Mouse (Mus musculus) cerebellum, postnatal 36 days (tissue): ENCODE measurements around the gene Calcoco2.
"Not testable (repeated sequence)": the region's sequence is repeated elsewhere in the genome, so short reads cannot be mapped to it uniquely, and the experiment has no call there.

Source experiments
- DNase-seq, 2 experiments: peaks; one replicate each; pipeline ENCODE4 v3.0.0; 2021 to 2022; ENCODE audit warnings: mixed read lengths in 2 of 2

Calcoco2 gene

DNA sequence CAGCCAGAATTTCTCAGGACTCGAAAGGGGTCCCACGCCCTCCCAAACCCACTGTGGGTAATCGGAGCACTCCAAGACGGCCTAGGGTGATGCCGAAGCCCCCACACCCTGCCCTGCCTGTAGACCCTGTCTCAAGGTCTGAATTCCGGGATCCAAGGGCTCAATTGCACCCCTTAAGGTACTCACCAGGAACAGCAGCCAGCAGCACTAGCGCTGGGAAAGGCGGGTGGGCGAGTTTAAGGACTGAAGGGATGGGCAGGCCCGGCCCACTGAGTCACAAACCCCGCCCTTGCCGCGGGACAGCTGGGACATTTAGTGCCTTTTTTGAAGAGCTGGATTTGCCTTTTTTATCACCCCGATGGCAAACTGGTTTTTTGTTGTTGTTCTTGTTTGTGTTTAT, at the start of gene Calcoco2:
Gene Calcoco2 (minus strand): TSS at position 214 of the 400 bp plus-strand sequence.
- no peak for DNase-seq

DNA sequence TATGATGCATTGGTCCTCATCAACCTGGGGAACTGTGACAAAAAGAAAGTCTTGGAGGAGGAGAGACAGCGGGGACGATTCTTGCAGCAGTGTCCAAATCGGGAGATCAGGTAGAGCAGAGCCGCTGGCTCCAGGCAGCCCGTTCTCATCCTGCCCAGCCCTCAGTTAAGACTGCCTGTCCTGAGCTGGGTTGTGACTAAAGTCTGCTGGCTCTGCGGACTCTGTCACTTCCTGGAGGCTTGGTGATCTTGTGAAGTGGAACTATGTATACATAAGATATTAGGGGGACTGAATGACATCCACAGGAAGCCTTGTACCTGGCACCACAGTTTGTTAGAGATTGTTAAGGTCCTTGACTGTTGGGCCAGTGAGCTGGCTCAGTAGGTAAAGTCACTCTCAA, 35.7 kb upstream of the Calcoco2 start:
- DNase-seq, result no peak

DNA sequence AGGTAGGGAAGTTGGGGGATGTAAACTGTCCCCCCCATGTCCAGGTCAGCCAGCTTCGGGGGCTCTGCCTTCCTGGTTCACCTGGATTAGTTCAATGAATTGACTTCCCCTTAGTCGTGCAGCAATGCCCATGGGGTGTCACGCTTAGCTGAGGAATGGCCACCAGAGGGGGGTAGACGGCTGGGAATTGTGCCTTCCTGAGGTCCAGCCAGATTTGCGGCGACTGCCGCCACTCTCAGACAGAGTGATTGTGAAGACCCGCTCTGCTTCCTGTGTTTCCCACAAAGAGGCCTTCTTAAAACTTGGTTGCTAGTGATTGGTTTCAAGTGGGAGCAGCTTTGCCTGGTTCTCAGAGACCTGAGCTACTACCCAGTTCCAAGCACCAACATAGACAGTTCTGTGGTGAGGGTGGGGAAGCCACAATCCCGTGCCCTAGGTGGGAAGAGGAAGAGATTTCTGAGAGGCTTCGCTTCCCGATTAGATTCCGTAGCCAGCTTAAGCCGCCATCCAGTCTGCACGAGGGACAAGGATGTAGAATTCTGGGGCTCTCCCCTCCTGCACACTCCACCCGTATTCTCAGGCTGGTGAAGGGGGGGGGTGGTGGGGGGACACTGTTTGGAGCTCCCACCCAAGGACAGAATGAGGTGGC, 34.0 kb upstream of the Calcoco2 start:
- DNase-seq, result peak; percentile 31 to 33

DNA sequence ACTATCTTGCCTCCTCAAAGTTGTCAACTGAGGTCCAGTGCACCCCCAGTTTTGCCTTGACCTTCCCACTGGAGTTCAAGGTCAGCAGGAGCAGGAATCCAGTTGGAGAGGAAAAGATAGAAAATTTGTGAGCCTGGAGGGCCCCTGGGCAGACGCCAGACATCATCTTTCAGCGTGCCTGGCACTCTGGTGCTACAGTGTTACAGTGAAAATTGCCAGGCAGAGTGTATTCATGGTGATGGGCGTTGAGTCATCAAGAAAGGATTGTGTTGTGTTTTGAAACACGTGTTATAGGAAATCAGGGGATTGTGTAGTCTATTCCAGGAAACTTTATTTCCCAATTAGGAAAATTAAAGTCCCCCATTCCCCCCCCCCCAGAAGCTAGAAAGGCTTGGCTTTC, 32.0 kb upstream of the Calcoco2 start:
- no peak for DNase-seq

DNA sequence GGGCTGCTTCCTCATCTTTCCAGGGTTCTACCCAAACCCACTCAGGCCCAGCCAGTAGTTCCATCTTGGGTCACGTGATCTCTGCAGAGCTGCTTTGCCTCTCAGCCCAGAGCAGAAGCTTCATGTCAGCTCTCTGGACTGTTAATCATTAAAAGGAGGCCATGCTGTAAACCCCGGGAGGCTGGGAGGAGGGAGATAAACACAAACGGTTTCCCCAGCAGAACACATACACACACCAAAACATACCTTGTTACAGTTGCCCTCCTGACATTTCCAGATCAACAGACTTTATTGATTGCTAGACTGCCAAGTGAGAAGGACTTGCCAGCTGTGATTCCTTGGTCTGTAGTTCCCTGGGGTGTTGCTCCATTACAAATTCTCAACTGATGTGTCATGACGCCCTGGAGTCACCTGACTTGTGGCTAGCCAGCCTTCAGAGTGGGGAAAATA, 29.0 kb upstream of the Calcoco2 start:
- no peak for DNase-seq

DNA sequence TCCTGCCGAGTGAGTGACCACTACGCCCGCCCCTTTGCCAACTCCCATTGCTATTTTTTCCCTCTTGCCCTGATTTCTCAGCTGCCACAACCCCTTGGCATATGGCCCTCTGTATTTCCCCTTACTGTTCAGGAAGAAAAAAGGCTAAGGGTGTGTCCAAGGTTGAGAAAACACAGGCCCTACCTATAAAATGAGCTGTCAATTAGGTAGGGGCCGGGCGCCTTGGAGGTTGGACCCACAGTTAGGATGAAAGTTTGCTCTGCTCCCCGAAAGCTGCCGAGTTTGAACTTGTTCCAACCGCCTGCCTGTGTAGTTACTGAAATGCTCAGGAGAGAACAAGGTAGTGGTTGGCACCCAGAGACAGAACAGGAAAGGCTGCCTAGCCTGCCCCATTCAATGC, 24.1 kb upstream of the Calcoco2 start:
- no peak for DNase-seq

DNA sequence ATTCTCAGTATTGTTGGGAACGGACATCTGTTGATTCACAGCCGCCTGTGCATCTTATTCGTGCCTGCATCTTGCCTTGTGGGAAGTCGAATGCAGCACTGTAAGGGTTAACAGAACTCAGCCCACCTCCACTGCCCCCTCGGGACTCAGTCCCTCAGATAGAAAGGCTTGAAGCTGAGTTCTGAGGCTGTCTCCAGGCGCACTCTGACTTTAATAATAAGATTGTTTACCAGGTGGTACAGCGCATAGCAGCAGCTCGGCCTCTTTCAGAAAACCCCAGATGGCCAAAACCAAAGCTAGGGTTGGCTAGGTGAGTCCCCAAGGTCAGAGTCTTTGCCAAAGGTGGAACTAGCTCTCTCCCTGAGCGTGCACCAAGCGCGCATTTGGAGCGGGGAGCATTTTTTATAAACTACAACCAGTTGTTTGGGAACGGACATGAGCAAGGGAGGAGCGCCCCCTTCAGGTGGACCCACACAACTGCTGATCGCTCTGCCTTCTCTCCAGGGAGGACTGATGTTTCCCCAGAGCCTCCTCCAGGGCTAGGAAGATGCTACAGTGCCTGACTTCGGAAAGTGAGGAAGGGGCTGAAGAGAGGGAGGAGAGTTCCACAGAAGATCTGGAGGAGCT, 21.6 kb upstream of the Calcoco2 start, which contains the start of gene Ttll6:
Gene Ttll6 (plus strand): TSS at position 548 of the 627 bp plus-strand sequence.
- peak; percentile 35 to 41 for DNase-seq

DNA sequence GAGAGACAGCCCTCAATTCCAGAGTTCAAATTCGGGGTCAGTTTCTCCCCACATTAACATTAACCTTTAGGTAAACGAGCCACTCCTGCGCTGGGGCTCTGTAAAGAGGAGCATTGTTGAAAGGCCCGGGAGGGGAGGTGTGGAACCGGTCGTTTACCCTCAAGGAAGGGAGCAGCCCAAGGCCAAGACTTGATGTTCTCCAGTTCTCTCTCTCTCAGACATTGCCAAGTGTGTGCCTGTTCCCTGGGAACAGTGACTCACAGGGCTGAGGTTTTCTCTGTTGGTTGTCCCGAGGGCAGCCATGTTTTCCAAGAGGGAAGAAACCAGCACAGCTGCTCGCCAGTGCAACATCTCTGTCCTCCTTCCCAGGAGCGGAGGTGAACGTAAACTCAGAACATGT, 18.8 kb upstream of the Calcoco2 start:
- DNase-seq, result no peak

DNA sequence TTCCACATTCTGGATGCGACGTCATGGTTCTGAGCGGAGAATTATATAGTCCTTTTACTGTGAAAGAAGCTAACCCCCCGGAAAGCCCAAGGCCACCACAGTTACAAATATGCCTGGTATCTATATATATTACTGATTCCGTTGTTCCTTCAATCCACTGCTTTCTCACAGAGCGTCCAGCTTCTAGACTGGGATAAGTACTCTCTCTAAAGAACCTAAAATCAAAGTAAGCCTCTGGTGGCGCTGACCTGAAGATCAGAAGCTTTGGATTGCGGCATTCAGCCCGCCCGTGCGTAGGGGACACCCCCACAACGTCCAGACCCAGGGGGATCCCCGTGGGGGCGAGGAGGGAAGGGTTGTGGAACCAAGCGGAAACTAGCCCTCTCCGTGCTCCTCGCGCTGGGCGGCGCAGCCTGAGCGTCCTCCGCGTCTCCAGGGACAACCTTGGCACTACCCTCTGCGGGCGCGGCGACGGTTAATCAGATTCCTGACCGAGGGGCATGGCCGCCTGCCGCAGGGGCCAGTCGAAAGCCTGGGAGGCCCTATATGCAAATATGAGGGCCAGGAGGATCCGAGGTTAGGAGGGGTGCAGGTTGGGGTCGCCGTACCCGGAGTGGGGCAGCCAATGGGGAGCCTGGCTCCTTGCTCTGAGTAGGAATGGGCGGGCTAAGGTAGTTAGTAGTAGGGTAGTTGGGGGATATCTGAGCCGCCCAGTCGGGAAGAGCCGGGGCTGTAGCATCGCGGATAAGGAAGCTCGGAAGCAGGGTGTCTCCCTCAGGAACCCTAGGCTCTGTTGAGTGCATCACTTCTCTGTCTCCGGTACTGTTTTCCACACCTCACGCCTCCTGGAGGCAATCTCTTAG, 12.5 kb upstream of the Calcoco2 start:
- no peak for DNase-seq

DNA sequence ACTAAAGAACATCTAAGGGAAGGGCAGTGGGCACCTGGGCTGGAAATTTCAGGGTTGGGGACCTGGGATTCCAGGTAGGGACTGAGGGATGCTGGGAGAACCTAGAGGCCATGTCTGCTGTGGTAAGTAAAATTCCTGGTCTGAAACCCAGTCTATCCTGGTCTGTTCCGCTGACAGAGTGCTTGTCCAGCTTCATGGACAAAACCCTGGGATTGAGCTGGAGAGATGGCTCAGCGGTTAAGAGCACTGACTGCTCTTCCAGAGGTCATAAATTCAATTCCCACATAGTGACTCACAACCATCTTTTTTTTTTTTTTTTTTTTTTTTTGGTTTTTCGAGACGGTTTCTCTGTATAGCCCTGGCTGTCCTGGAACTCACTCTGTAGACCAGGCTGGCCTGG, 11.0 kb upstream of the Calcoco2 start:
- DNase-seq, result not testable (repeated sequence)

DNA sequence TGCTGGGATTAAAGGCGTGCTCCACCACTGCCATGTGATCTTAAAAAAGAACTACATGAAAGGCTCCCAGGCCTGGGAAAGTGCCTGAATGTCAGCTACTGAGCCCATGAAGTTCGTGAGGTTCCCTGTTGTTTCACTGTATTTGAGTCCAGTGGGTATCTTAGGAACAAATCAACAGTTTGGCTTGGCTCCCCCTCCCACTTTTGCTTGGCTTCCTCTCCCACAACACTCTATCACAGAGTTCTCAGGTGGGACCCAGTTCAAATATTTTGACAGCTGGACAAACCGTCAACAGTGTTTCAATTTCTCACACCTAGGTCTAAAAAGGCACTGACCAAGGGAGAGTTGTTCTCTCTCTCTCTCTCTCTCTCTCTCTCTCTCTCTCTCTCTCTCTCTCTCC, 7.6 kb upstream of the Calcoco2 start:
- DNase-seq, result no peak

DNA sequence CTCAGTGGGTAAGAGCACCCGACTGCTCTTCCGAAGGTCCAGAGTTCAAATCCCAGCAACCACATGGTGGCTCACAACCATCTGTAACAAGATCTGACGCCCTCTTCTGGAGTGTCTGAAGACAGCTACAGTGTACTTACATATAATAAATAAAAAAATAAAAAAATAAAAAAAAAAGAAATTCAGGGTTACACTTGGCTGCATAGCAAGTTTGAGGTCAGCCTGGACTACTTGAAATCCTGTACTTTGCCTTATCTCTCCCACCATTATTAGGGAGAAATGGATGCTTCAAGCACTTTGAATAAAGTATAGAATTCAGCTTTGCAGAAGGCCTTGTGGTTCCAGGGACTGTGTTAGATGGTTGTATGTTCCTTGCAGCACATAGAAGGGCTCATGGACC, 5.2 kb upstream of the Calcoco2 start:
- not testable (repeated sequence) for DNase-seq

DNA sequence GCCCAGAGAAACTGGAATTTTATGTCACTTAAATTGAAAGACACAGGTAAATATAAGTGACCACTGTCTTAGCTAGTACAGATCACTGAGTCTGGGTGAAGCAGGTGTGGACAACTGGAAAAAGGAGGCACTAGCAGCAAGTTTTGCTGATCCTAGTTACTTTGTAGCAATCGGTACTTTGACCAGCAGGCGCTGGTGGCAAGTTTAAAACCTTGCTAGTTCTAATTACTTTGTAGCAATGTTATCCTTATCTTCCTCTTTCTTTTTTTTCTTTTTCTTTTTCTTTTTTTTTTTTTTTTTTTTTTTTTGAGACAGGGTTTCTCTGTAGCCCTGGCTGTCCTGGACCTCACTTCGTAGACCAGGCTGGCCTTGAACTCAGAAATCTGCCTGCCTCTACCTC, 4.4 kb upstream of the Calcoco2 start:
- DNase-seq, result no peak

DNA sequence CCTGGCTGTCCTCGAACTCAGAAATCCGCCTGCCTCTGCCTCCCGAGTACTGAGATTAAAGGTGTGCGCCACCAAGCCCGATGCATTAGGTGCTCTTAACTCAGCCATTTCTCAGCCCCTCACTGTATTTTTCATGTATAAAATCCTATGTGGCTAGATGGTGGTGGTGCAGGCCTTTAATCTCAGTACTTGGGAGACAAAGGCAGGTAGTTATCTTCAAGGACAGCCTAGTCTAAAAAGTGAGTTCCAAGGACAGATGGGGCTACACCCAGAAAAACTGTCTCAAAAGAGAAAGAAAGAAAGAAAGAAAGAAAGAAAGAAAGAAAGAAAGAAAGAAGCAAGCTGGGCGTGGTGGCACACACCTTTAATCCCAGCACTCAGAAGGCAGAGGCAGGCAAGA, 3.7 kb upstream of the Calcoco2 start:
- no peak for DNase-seq

DNA sequence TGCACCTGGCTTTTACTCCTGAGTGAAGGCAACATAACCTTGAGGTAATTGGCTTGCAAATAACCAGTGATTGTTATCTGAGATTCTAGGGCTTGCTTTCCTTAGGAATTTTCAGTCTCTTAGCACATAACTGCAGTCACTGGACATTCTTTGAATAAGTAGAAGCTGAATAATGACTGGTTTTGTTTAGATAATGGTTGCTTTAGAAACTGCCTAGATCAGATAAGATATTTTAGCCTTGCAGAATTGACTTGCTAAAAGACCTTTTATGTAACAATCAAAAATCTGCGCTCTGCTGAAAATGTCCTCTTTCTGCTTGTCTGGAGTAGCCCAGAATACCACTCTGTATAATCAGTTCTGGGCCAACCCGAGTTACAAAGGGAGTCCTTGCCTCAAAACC, 2.3 kb upstream of the Calcoco2 start:
- DNase-seq, result no peak

DNA sequence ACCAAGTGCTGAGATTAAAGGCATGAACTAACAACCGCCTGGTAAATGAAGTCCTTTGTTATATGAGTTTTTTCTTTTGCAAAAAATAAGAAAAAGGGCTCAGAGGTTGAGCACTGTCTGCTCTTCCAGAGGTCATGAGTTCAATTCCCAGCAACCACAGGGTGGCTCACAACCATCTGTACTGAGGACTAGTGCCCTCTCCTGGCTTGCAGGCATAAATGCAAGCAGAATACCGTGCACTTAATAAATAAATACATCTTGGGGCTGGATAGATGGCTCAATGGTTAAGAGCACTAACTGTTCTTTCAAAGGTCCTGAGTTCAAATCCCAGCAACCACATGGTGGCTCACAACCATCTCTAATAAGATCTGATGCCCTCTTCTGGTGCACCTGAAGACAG, 814 bp downstream of the Calcoco2 start:
- DNase-seq, result not testable (repeated sequence)

DNA sequence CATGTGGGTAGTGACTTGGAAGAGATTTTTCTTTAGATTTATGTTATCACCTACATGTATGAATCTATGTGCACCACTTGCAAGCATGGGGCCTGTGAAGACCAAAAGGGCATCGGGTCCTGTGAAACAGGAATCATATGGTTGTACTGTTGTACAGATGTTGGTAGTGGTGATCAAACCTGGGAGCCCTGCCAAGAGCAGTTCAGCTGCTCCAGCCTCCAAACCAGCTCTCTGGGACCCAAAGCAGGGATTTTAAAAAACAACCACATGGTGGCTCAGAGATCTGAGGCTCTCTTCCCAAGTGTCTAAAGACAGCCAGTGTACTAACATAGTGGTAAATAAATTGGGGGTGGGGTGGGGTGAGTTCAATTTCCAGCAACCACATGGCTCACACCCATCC, 3.4 kb downstream of the Calcoco2 start:
- DNase-seq, result no peak

DNA sequence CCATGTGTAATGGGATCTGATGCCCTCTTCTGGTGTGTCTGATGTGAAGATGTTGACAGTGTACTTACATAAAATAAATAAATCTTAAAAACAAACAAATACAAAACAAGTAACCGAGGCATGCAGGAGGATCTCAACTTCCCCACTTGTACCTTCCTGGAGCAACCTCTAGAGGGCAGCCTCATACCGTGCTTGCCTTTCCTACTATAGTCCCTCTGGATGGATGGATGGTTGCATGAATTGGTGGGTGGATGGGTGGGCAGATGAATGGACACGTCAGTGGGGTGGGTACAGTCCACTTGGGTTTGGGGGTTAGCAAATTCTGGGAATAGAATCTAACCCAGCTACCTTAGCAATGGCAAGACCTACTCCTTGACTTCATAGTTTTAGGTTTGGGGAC, 18.4 kb downstream of the Calcoco2 start:
- peak; percentile 31 to 44 for DNase-seq

DNA sequence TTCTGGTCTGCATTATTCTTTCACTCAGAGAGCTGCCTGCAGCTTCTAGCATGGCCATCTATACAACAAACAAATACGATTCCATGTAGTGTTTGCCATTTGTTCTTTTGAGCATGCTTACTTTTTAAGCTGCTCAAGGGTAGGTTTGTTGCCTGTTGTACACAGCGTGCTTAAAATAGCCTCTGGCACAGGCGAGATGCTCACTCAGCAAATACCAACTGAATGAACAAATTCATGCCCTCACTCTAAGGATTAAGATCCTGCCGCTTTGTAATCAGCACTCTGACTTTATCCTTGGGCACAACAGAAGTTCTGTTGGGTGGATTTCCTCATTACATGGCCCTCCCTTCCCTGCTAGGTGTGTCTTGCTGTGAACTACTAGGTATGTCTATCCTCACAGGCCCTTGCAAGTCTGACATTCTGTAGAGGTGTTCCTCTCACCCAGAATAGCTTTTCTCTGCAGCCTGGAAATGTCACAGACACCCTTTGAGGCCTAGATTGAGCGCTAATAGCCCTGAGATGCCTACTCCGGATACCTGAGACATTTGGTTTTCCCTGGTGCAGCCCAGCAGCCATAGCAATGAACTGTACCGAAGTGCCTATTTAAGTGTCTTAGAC, 19.0 kb downstream of the Calcoco2 start:
- no peak for DNase-seq

DNA sequence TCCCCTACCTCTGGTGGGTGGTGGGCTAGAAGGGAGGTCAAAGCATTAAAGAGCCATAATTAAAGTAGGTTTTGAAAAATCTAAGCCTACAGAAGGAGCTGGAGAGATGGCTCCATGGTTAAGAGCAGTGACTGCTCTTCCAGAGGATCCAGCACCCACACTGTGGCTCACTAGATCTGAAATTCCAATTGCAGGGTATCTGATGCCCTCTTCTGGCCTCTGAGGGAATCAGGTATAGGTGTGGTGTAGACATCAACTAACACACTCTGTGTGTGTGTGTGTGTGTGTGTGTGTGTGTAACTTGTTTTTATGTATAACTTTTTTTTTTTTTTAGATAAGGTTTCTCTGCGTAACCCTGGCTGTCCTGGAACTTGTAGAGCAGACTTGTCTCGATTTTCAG, 20.7 kb downstream of the Calcoco2 start:
- no peak for DNase-seq

DNA sequence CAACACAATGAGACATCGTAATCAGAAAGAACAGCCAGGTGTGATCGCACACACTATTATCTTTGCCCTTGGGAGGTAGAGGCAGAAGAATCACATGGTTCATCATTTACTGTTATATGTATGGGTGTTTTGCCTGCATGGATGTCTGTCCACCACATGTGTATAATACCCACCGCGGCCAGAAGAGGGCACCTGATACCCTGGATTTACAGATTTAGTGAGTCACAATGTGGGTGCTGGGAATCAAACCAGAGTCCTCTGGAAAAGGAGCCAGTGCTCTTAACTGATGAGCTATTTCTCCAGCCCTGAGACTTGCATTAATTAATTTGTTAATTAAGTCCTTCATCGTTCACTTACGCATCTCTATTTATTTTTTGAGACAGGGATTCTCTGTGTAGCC, 23.8 kb downstream of the Calcoco2 start:
- no peak for DNase-seq

DNA sequence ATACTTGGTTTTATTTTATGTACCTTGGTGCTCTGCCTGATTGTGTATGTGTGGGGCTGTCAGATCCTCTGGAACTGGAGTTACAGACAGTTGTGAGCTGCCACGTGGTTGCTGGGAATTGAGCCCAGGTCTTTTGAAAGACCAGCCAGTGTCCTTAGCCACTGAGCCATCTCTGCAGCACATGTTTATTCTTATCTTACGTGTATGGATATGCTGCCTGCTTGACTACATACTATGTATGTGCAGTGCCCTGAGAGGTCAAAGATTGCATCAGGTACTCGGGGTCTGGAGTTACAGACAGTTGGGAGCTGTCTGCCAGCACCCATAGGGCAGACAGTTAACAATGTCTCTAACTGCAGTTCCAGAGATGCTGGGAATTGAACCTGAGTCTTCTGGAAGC, 29.1 kb downstream of the Calcoco2 start:
- no peak for DNase-seq

DNA sequence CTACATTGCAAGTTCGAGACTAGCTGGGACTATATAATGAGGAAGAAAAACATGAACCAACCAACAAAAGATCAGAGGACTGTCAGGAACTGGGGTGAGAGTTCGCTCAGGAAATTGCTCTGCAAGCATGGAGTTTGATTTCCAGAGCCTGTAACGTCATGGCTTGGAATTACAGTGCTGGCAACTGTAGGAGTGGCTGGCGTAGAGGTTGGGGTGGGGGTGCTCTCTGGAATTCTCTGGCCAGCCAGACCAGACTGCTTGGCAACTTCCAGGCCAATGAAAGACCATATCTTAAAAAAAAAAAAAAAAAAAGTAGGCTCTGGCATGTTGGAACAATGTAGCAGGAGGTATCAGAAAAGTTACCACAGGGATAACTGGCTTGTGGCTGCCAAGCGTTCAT, 31.0 kb downstream of the Calcoco2 start:
- DNase-seq, result no peak
